Mouse (Mus musculus) liver, adult 2 months (tissue): ENCODE measurements at regions not wholly inside any gene's neighbourhood (a gene's known extent, or its start where the extent isn't known, plus 50 kb on each side); places are given as distances from the start of the nearest gene placed in this dataset.

Source experiments
- DNase-seq: peaks from one replicate; pipeline ENCODE4 v3.0.0-alpha.2; 2011; ENCODE audit warnings: low read depth, low spot score; ENCODE audit errors: extremely low read depth
- H3K27ac ChIP-seq: fragments of 200-500 bp; replicated peaks from 2 replicates; pipeline ENCODE4 v1.5.1; 2012; ENCODE audit warnings: low read depth, mild to moderate bottlenecking, control low read depth, inconsistent platforms, low read length; ENCODE audit not compliant: insufficient read depth
- H3K27me3 ChIP-seq: fragments of 200-500 bp; 2 replicates; pipeline ENCODE4 v1.6.1; 2012; ENCODE audit warnings: mild to moderate bottlenecking, moderate library complexity, low read length, inconsistent platforms; ENCODE audit not compliant: control insufficient read depth, insufficient read depth
- H3K36me3 ChIP-seq: fragments of 200-500 bp; 2 replicates; pipeline ENCODE4 v1.6.1; 2012; ENCODE audit warnings: low read length, inconsistent platforms; ENCODE audit not compliant: control insufficient read depth, insufficient read depth
- H3K4me1 ChIP-seq: fragments of 200-500 bp; 2 replicates; pipeline ENCODE4 v1.6.1; 2011; ENCODE audit warnings: low read length; ENCODE audit not compliant: control insufficient read depth, insufficient read depth
- H3K4me3 ChIP-seq: fragments of 200-500 bp; 2 replicates; pipeline ENCODE4 v1.5.1; 2011; ENCODE audit warnings: low read depth, mild to moderate bottlenecking, control low read depth, low read length, moderate library complexity; ENCODE audit not compliant: insufficient read depth
- H3K79me2 ChIP-seq: fragments of 200-500 bp; 2 replicates; pipeline ENCODE4 v1.6.1; 2012; ENCODE audit warnings: inconsistent platforms, mild to moderate bottlenecking, low read length, moderate library complexity; ENCODE audit not compliant: control insufficient read depth, insufficient read depth
- H3K9ac ChIP-seq: fragments of 200-500 bp; 2 replicates; pipeline ENCODE4 v1.6.1; 2012; ENCODE audit warnings: low read depth, mild to moderate bottlenecking, control low read depth, inconsistent platforms, low read length
- CTCF ChIP-seq: fragments of 200-500 bp; IDR thresholded peaks from 2 replicates; pipeline ENCODE4 v1.5.1; 2011; ENCODE audit warnings: low read depth, low read length, control low read depth
- POLR2A ChIP-seq: fragments of 200-500 bp; IDR thresholded peaks from 2 replicates; pipeline ENCODE4 v1.6.1; 2011; ENCODE audit warnings: low read length, control low read depth; ENCODE audit not compliant: insufficient read depth; ENCODE audit errors: extremely low read depth
- WGBS: fragments of 180-500 bp; shearing (Covaris S2); methylation state at CpG from one replicate; pipeline ENCODE4 v1.1.7; 2018; 5-methylcytosine and 5-hydroxymethylcytosine counted together

DNA sequence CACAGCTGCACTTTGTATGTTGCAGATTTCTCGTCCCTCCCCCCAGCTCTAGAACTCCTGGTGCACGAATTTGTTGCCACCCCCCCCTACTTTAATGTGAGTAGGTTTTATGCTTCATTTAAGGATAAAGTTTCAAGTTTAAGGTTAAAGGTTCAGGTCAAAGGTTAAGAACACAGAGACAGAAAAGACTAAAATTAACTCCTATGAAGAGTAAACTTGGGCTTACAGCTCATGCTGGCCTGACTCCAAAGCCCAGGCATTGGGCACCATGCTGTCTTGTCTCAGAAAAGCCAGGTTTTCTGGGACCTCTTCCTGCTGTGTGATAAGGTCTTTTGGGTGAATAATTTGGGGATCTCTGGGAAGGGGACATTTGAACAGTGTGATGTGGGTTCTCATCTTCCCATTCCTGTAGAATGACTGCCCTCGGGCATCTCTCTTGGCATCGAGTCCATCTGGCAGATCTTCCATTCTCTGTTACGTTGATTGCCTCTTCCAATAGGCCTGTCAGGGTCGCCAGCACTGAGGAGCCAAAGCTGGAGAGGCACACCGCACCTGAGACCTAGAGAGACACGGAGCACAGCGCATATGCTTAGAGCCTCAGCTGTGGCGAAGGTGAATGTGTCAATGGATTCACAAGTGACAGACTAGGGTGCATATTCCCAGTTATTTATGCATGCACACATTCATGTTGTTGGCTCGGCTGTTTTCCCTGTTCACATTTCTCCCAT lies 466.1 kb downstream of the Cd83 start:
- TF ChIP-seq POLR2A = no peak
- TF ChIP-seq CTCF = no peak

GRCm38 (mm10) chr13:44251503-44251902 lies 466.9 kb downstream of the Cd83 start:
- DNase-seq = peak; percentile 75
- Histone ChIP-seq H3K79me2 (no peaks in the 10 kb centered on the region), H3K27me3 (no peaks in the 10 kb centered on the region), H3K27ac (no peak overlapping the region), H3K4me1 (peaks cover 5% of the 10 kb centered on the region), H3K4me3 (no peak overlapping the region), H3K36me3 (no peaks in the 10 kb centered on the region), H3K9ac (no peak overlapping the region)
- no peak for TF ChIP-seq POLR2A
- TF ChIP-seq CTCF = no peak
- 21% methylated on average over 1 of the region's 1 CpGs for WGBS

More for the DNA sequence above, 466.1 kb downstream of the Cd83 start:
- Histone ChIP-seq H3K9ac (no peak overlapping the region), H3K79me2 (no peaks in the 10 kb centered on the region), H3K27me3 (no peaks in the 10 kb centered on the region), H3K4me3 (no peak overlapping the region), H3K27ac (no peak overlapping the region), H3K4me1 (peaks cover 5% of the 10 kb centered on the region), H3K36me3 (no peaks in the 10 kb centered on the region)
- peak; percentile 57 for DNase-seq
- WGBS = 67% methylated on average over 11 of the region's 11 CpGs

GRCm38 (mm10) chr13:44252496-44252895 lies 467.9 kb downstream of the Cd83 start:
- Histone ChIP-seq H3K4me3 (no peak overlapping the region), H3K36me3 (no peaks in the 10 kb centered on the region), H3K27me3 (no peaks in the 10 kb centered on the region), H3K9ac (no peak overlapping the region), H3K4me1 (peaks cover 5% of the 10 kb centered on the region), H3K27ac (no peak overlapping the region), H3K79me2 (no peaks in the 10 kb centered on the region)
- no peak for TF ChIP-seq CTCF
- no peak for TF ChIP-seq POLR2A
- DNase-seq = no peak
- WGBS = 91% methylated on average over 3 of the region's 3 CpGs

DNA sequence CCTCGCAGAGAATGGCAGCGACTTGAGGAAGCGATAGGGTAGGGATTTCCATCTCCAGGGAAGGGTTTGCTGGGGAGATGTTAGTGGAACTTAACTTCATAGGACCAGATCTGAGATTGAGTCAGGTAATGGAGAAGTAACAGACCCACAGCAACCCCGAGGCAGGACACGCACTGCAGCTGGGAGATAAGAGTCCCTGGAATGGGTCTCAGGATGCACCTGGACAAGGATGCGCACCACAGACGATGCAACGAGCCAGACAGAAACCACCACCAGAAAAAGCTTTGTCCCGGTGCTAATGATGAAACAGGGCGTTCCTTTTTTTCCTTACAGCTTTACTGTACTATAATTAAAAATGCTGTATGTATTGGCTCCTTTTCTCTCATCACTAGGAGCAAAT lies 470.9 kb upstream of the Jarid2 start:
- Histone ChIP-seq H3K27me3 (no peaks in the 10 kb centered on the region), H3K9ac (no peak overlapping the region), H3K4me3 (no peak overlapping the region), H3K79me2 (no peaks in the 10 kb centered on the region), H3K4me1 (no peaks in the 10 kb centered on the region), H3K36me3 (no peaks in the 10 kb centered on the region), H3K27ac (no peak overlapping the region)
- 88% methylated on average over 10 of the region's 10 CpGs for WGBS
- no peak for TF ChIP-seq CTCF
- no peak for TF ChIP-seq POLR2A
- DNase-seq = no peak

DNA sequence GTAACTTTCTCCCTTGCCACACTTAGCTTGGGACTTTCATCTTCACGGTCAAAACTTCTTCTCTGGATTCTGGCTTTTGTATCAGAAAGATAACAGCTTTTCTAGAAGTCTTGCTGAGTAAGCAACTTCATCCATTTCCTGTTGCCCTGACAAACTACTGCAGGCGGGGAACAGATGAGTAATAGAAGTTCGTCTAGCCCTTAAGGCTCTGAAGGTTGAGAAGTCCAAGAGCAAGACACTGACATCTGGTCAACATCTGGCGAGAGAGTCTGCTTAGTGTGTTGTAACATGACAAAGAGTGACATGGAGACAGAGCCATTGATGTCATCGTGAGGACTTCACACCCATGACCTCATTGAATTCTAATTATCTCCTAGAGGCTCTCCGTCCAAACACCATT lies 469.2 kb upstream of the Jarid2 start:
- no peak for DNase-seq
- Histone ChIP-seq H3K79me2 (no peaks in the 10 kb centered on the region), H3K36me3 (no peaks in the 10 kb centered on the region), H3K27ac (no peak overlapping the region), H3K27me3 (no peaks in the 10 kb centered on the region), H3K9ac (no peak overlapping the region), H3K4me1 (no peaks in the 10 kb centered on the region), H3K4me3 (no peak overlapping the region)
- no peak for TF ChIP-seq CTCF
- TF ChIP-seq POLR2A = no peak
- 68% methylated on average over 6 of the region's 6 CpGs for WGBS

- Histone ChIP-seq H3K9ac (no peak overlapping the region), H3K27me3 (no peaks in the 10 kb centered on the region), H3K36me3 (no peaks in the 10 kb centered on the region), H3K79me2 (no peaks in the 10 kb centered on the region), H3K27ac (no peak overlapping the region), H3K4me1 (no peaks in the 10 kb centered on the region), H3K4me3 (no peak overlapping the region)
- 84% methylated on average over 8 of the region's 8 CpGs for WGBS
- DNase-seq = no peak
- TF ChIP-seq CTCF = no peak
- TF ChIP-seq POLR2A = no peak
These were observed 468.5 kb upstream of the Jarid2 start for GRCm38 (mm10) chr13:44260637-44261333.
